Mouse (Mus musculus): ENCODE measurements around the gene Thumpd1.

Gene Thumpd1

DNA sequence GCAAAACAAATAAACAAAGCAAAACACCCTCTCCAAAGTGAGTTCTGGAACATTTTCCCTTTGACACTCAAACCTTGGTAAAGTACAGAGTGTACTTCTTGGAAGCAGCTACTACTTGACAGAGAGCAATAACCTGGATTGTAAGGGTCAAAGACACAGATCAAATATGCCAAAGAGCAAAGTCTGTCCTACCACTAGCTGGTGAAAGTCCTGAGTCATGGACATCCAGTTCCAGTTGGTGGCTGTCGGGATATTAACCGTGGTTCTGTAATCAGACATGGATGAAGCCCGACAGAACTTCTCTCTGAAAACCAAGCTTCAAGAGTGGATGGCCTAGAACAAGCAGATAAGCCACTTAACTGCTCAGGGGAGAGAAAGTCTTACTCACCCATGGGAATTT lies 52.7 kb downstream of the Thumpd1 start:
- no peak for DNase-seq

All from lung, postnatal 36 days (tissue).